Mouse (Mus musculus) heart, embryonic 15.5 days (tissue): ENCODE data around the gene Foxp2. TPM values are rescaled to one million over a fixed set of nuclear protein-coding genes. Genes with fewer than 3 reads are reported as not detected.
A peak's percentile ranks its signal among the peaks of the same experiment; 100 is the strongest.

Experiments used
- ATAC-seq: fragments of 200-750 bp; cut with Nextera tagmentation; replicated peaks from 2 replicates; pipeline ENCODE4 v1.8.0; 2017; ENCODE audit warnings: low read depth, moderate TSS enrichment; ENCODE audit not compliant: insufficient number of reproducible peaks, insufficient read depth, low FRiP score
- H3K27ac ChIP-seq: fragments of 300-500 bp; sonication (generic); 2 replicates; pipeline ENCODE4 v1.5.1; 2015; ENCODE audit warnings: mild to moderate bottlenecking, inconsistent platforms
- H3K27me3 ChIP-seq: fragments of 300-500 bp; sonication (generic); 2 replicates; pipeline ENCODE4 v1.6.1; 2015; ENCODE audit warnings: inconsistent platforms
- H3K36me3 ChIP-seq: fragments of 300-500 bp; sonication (generic); 2 replicates; pipeline ENCODE4 v1.6.1; 2015; ENCODE audit warnings: mild to moderate bottlenecking, inconsistent platforms
- H3K4me1 ChIP-seq: fragments of 300-500 bp; sonication (generic); replicated peaks from 2 replicates; pipeline ENCODE4 v1.6.1; 2015; ENCODE audit warnings: inconsistent platforms
- H3K4me2 ChIP-seq: fragments of 300-500 bp; sonication (generic); 2 replicates; pipeline ENCODE4 v1.6.1; 2015; ENCODE audit warnings: inconsistent platforms, mild to moderate bottlenecking, moderate library complexity
- H3K4me3 ChIP-seq: fragments of 300-500 bp; sonication (generic); 2 replicates; pipeline ENCODE4 v1.5.1; 2015; ENCODE audit warnings: mild to moderate bottlenecking, inconsistent platforms
- H3K9ac ChIP-seq: fragments of 300-500 bp; sonication (generic); 2 replicates; pipeline ENCODE4 v1.6.1; 2015; ENCODE audit warnings: mild to moderate bottlenecking, inconsistent platforms
- H3K9me3 ChIP-seq: fragments of 300-500 bp; sonication (generic); replicated peaks from 2 replicates; pipeline ENCODE4 v1.6.1; 2016; ENCODE audit warnings: inconsistent platforms
- WGBS: fragments of 180-500 bp; shearing (Covaris S2); methylation state at CpG from one replicate; pipeline ENCODE4 v1.1.7; 2015; ENCODE audit warnings: mixed read lengths; 5-methylcytosine and 5-hydroxymethylcytosine counted together
- polyA plus RNA-seq: library from polyadenylated mRNA; unstranded; fragments of >200 nt; fragmentation: Nextera tagmentation; extraction: Ambion mirVana; gene quantifications from 2 replicates; pipeline ENCODE4 v1.2.1, GENCODE M21; 2015

Foxp2 gene
- polyA plus RNA-seq, 1 experiment from 2014 or later, result 8.5 TPM

GRCm38 (mm10) chr6:15121339-15121738 is 220.2 kb downstream of the Foxp2 start:
- Histone ChIP-seq H3K9me3 (no peaks in the 10 kb centered on the region), H3K27ac (no peak overlapping the region), H3K36me3 (no peaks in the 10 kb centered on the region), H3K4me3 (no peak overlapping the region), H3K9ac (no peak overlapping the region), H3K4me1 (no peaks in the 10 kb centered on the region), H3K27me3 (no peaks in the 10 kb centered on the region), H3K4me2 (no peak overlapping the region)
- ATAC-seq, result no peak

GRCm38 (mm10) chr6:15130142-15130541 is 229.0 kb downstream of the Foxp2 start:
- no peak overlapping the region for H3K4me3 ChIP-seq
- WGBS, result 84% methylated on average over 2 of the region's 2 CpGs
- H3K9me3 ChIP-seq, result no peaks in the 10 kb centered on the region
- ATAC-seq, result no peak
- H3K27me3 ChIP-seq, result no peaks in the 10 kb centered on the region
- no peak overlapping the region for H3K9ac ChIP-seq
- no peaks in the 10 kb centered on the region for H3K4me1 ChIP-seq
- H3K27ac ChIP-seq, result no peak overlapping the region
- H3K36me3 ChIP-seq, result no peaks in the 10 kb centered on the region
- H3K4me2 ChIP-seq, result no peak overlapping the region

- WGBS, result 64% methylated on average over 1 of the region's 1 CpGs
- Histone ChIP-seq H3K36me3 (no peaks in the 10 kb centered on the region), H3K4me1 (no peaks in the 10 kb centered on the region), H3K9ac (no peak overlapping the region), H3K4me3 (no peak overlapping the region), H3K9me3 (no peaks in the 10 kb centered on the region), H3K4me2 (no peak overlapping the region), H3K27ac (no peak overlapping the region), H3K27me3 (no peaks in the 10 kb centered on the region)
- no peak for ATAC-seq
Measured at GRCm38 (mm10) chr6:15142094-15142493, 240.9 kb downstream of the Foxp2 start.

- WGBS, result 63% methylated on average over 3 of the region's 3 CpGs
- H3K4me3 ChIP-seq, result no peak overlapping the region
Measured at GRCm38 (mm10) chr6:15151619-15152018, 250.5 kb downstream of the Foxp2 start.

GRCm38 (mm10) chr6:15163508-15164053 is 262.4 kb downstream of the Foxp2 start:
- Histone ChIP-seq H3K4me2 (no peak overlapping the region), H3K4me1 (no peaks in the 10 kb centered on the region), H3K9me3 (no peaks in the 10 kb centered on the region), H3K9ac (no peak overlapping the region), H3K36me3 (no peaks in the 10 kb centered on the region), H3K4me3 (no peak overlapping the region), H3K27me3 (no peaks in the 10 kb centered on the region), H3K27ac (no peak overlapping the region)
- no peak for ATAC-seq
- WGBS, result 80% methylated on average over 2 of the region's 2 CpGs

More at GRCm38 (mm10) chr6:15151619-15152018, 250.5 kb downstream of the Foxp2 start:
- no peaks in the 10 kb centered on the region for H3K27me3 ChIP-seq
- ATAC-seq, result no peak
- H3K4me1 ChIP-seq, result no peaks in the 10 kb centered on the region
- no peaks in the 10 kb centered on the region for H3K9me3 ChIP-seq
- H3K9ac ChIP-seq, result no peak overlapping the region
- H3K4me2 ChIP-seq, result no peak overlapping the region
- H3K36me3 ChIP-seq, result no peaks in the 10 kb centered on the region
- no peak overlapping the region for H3K27ac ChIP-seq

- no peaks in the 10 kb centered on the region for H3K27me3 ChIP-seq
- no peak overlapping the region for H3K27ac ChIP-seq
- no peak for ATAC-seq
Measured at GRCm38 (mm10) chr6:15176754-15177153, 275.6 kb downstream of the Foxp2 start.

GRCm38 (mm10) chr6:15192877-15193276 is 291.7 kb downstream of the Foxp2 start:
- Histone ChIP-seq H3K9me3 (no peaks in the 10 kb centered on the region), H3K4me3 (no peak overlapping the region), H3K4me1 (no peaks in the 10 kb centered on the region), H3K27me3 (no peaks in the 10 kb centered on the region), H3K36me3 (no peaks in the 10 kb centered on the region), H3K27ac (no peak overlapping the region), H3K4me2 (no peak overlapping the region), H3K9ac (no peak overlapping the region)
- no peak for ATAC-seq
- 63% methylated on average over 5 of the region's 5 CpGs for WGBS

More at GRCm38 (mm10) chr6:15176754-15177153, 275.6 kb downstream of the Foxp2 start:
- H3K36me3 ChIP-seq, result no peaks in the 10 kb centered on the region
- no peak overlapping the region for H3K9ac ChIP-seq
- H3K4me3 ChIP-seq, result no peak overlapping the region
- H3K4me2 ChIP-seq, result no peak overlapping the region
- peaks cover 3% of the 10 kb centered on the region; the same call in 1 of the 2 replicates for H3K4me1 ChIP-seq
- no peaks in the 10 kb centered on the region for H3K9me3 ChIP-seq

GRCm38 (mm10) chr6:15242176-15242942 is 341.2 kb downstream of the Foxp2 start:
- H3K9ac ChIP-seq, result no peak overlapping the region
- H3K4me3 ChIP-seq, result no peak overlapping the region
- WGBS, result 25% methylated on average over 10 of the region's 10 CpGs
- peak overlapping the region; percentile 14; the same call in 1 of the 2 replicates for H3K4me2 ChIP-seq
- no peak; the same call in 1 of the 2 replicates for ATAC-seq
- no peaks in the 10 kb centered on the region for H3K27me3 ChIP-seq
- peaks cover 8% of the 10 kb centered on the region; the same call in 1 of the 2 replicates for H3K4me1 ChIP-seq
- H3K27ac ChIP-seq, result peak overlapping the region; percentile 67
- H3K9me3 ChIP-seq, result no peaks in the 10 kb centered on the region
- H3K36me3 ChIP-seq, result no peaks in the 10 kb centered on the region

- 13% methylated on average over 7 of the region's 7 CpGs for WGBS
- H3K9me3 ChIP-seq, result no peaks in the 10 kb centered on the region
- 0 out of 2 replicates have a peak overlapping the region, but pooled peaks have one; percentile 10 for H3K4me3 ChIP-seq
- H3K36me3 ChIP-seq, result no peaks in the 10 kb centered on the region
- no peak overlapping the region for H3K9ac ChIP-seq
- H3K4me2 ChIP-seq, result peak overlapping the region; percentile 46
- peak; percentile 53; the same call in 1 of the 2 replicates for ATAC-seq
- H3K27ac ChIP-seq, result 0 out of 2 replicates have a peak overlapping the region, but pooled peaks have one; percentile 1
- 0 out of 2 replicates have a peak, but pooled peaks cover 8% of the 10 kb centered on the region for H3K4me1 ChIP-seq
- no peaks in the 10 kb centered on the region for H3K27me3 ChIP-seq
Measured at GRCm38 (mm10) chr6:15257393-15257792, 356.2 kb downstream of the Foxp2 start.

- no peak for ATAC-seq
- no peak overlapping the region for H3K9ac ChIP-seq
- H3K9me3 ChIP-seq, result no peaks in the 10 kb centered on the region
- H3K36me3 ChIP-seq, result no peaks in the 10 kb centered on the region
- H3K4me2 ChIP-seq, result peak overlapping the region; percentile 46
- 53% methylated on average over 6 of the region's 6 CpGs for WGBS
- 0 out of 2 replicates have a peak overlapping the region, but pooled peaks have one; percentile 10 for H3K4me3 ChIP-seq
- H3K27me3 ChIP-seq, result no peaks in the 10 kb centered on the region
- H3K27ac ChIP-seq, result peak overlapping the region; percentile 1; the same call in 1 of the 2 replicates
- 0 out of 2 replicates have a peak, but pooled peaks cover 8% of the 10 kb centered on the region for H3K4me1 ChIP-seq
Measured at GRCm38 (mm10) chr6:15257893-15258292, 356.7 kb downstream of the Foxp2 start.

- H3K4me2 ChIP-seq, result no peak overlapping the region
- no peaks in the 10 kb centered on the region for H3K4me1 ChIP-seq
- no peak overlapping the region for H3K27ac ChIP-seq
- WGBS, result 86% methylated on average over 2 of the region's 2 CpGs
- no peaks in the 10 kb centered on the region for H3K27me3 ChIP-seq
- no peak overlapping the region for H3K9ac ChIP-seq
- H3K36me3 ChIP-seq, result no peaks in the 10 kb centered on the region
- no peak overlapping the region for H3K4me3 ChIP-seq
- H3K9me3 ChIP-seq, result no peaks in the 10 kb centered on the region
- no peak for ATAC-seq
Measured at GRCm38 (mm10) chr6:15268136-15268535, 367.0 kb downstream of the Foxp2 start.
